Mouse (Mus musculus) thymus, adult 18-20 months (tissue): ENCODE data around the gene Impg1.

ENCODE experiments used
- DNase-seq, 2 experiments: peaks; one replicate each; pipeline ENCODE4 v3.0.0; 2022; ENCODE audit warnings: mixed read lengths in 2 of 2

Impg1 gene

DNA sequence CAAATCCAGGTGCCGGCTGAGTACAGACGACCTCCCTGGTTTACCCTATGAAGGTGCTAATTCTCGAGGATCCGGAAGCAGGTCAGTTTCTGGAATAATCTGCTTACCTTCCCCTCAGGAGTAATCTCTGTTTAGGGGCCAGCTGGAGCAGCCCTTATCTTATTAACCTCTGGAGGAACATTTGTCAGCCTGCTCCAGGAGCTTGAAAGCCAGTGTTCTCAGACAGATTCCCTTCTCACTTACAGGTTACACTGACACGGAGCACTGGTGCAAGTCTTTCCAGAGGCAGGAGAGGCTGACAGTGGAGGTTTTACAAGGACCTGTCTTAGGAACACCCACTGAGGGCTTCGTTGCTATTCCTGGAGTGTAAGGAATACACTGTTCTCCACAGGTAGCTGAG lies at the start of gene Impg1:
Gene Impg1 (minus strand): TSS at position 101 of the 400 bp plus-strand sequence.
- DNase-seq, result no peak

DNA sequence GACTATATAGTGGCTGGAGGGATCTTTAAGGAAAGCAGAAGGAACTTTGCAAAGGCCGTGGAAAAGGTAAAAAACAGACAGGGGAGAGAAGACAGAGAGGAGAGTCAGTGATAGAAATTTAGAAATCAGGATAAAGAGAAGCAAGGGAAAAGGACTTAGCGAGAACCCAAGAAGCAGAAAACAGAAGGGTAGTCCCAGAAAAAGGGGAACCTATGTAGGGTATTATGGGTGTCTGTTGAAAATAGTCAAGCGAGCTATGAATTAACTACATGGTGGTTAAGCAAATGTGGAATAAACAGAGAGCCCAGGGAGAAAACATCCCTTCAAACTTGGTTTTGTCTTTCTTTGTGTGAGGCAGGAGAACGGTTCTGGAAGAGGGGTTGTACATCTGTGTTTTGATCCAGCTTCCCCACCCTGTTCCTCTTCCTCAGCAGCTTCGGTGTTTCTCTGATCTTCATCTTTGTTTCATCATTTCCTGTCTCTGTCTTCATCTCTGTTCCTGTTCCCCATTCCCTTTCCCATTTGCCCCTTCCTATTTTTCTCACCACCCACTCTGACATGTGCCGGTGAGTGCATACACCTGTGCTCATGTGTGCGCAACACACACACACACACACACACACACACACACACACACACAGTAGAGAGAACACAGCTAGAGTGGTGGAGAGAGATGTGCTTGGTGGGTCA lies 44.3 kb upstream of the Impg1 start:
- DNase-seq, result no peak

DNA sequence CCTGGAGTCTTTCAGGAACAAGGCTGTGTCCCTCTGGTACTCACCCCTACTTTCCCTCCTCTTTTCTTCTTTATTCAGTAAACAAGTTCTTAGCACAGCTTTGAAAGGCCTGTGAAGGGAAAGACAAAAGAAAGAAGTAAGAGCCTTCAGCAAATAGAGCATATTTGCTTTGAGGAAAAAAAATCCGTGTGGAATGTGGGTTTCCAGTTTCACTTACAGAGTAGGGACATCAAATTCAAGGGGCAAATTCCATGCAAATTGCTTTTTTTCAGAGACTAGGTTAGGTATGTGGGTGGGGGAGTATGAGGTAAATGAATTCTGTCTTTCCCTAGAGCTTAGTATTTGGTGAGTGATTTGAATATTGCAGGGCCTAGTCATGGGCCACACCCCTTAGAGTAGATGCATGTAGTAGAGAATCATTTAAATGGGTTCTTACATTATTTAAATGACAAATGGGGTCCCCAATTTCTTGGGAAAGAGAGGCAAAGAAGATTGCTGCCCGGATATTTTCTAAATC lies 39.3 kb upstream of the Impg1 start:
- DNase-seq, result no peak

DNA sequence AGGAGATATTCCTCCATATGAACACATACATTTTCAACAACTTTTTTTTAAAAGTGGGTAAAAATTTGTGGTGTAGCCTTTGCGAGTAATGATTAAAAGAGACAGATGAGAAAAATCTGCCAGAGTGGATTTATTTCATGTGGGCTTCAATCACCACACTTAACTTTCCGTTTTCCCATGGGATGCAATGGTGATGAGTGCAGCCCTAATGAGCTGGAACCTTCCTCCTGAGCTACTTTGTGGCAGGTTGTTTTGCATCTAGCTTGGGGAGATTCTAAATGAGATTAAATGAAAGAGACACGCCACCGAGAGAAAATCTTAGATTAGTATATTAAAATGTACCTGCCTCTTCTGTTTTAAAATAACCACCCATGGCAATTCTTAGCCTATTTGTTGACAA lies 26.3 kb upstream of the Impg1 start:
- no peak for DNase-seq

DNA sequence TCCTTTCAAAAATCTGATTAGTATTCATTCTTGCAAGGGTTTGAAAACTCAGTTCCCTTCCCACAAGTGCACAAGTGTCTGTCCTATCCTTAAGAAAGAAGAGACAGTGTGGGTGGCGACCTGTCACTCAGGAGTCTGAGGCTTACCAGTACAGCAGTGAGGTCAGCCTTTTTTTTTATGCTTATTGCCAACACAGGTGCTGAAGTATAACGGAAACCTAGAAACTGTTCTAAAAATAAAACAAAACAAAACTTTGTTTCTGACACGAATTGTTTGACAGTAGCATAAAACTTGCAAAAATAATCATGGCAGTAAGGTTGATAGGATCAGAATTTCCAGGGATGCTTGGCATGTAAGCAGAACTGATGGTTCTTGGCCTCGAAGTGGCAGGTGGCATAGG lies 4.9 kb downstream of the Impg1 start:
- DNase-seq, result no peak

DNA sequence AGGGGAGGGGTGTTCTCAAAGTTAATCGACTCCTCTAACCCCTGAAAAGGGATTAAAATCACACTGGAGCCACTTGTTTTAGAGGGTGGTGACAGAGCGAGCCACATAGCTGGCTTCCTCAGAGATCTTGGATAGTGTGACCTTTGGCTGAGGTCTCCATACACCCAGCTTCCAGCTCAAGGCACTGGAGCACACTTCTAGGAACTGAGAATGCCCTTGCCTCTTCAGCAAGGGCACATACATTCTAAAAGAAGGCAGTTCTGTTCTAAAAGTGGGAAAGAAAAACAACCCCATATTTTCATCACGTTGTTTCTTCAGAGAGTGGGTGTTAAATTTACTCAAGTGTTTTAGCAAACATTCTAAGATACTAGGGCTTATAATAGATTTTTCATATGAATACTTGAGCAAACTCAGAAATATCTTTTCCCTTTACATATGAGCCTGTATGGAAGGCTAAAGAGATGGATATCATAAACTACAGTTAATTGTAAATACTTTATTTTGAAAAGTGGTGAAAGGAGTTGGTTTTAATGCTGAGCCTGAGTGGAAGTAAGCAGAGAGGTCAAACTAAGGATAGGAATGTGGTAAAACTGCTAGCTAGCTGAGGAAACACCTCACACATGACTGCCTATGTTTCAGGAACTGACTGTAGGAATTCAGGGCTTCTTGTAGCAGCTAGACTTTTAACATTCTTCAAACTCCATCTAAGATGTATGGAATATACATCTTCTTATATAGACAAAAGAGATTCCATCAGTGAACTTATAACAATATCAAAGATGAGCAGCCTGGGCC lies 14.6 kb downstream of the Impg1 start:
- DNase-seq, result no peak

DNA sequence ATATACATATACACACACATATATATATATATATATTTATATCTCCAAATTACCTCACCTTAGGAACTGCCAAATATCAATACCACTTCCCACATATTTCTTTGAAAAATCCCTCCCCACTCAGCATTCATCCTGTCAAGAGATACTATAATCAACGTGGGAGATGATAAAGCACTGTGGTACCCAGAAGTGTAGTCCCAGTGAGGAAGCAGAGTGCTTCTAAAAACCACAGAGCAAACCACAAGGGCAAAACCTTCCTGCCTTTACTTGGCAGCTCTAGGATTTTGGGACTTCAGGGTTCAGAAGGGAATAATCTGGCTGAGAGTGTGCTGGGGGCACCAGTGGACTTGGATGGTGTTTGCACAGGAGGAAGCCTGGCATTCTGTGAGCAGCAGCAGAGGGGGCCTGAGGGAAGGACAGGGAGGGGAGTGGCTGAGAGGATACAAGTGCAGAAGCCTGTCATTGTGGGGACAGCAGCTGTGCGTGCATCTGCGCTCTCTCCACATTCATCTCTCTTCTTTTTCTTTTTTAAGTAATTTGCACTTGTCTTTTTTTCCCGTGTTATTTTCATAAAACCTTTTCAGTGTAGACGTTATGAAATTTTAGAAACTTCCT lies 24.1 kb downstream of the Impg1 start:
- no peak for DNase-seq

DNA sequence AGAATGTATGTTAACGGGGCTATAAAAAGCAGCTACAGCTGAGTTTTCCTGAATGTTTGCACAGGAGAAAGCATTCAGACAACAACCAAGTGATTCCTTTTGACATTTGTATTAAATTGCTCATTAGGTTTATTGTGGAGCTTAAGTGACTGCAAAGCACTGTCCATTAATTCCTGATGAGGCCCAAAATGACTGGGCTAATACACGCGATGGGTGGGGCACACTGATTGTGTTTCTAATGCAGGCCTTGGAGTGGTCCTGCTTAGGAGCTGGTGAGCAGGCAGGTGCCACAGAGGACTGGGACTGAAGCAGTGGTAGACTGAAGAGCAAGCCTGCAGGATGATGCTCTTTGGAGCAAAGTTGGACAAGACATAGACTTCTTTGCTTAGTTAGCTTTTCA lies 73.9 kb downstream of the Impg1 start:
- no peak for DNase-seq

DNA sequence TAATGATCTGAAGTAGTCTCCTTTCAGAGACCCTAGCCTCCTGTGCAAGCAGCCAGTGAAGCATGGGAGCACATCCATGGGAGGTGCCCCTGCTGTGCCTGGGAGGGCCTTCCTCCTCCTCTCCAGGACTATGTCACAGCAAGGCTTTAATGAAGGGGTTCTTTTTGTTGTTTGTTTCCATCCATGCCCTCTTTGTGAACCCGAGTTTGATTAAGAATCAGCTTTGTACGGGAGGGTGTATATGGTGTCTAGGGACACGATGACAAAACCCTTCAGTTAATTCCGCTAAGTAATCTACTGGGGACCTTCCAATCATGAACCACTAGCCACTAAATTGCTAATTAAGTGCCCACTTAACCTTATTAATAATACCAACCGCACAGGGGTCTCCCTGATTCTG lies 74.3 kb downstream of the Impg1 start:
- DNase-seq, result no peak

DNA sequence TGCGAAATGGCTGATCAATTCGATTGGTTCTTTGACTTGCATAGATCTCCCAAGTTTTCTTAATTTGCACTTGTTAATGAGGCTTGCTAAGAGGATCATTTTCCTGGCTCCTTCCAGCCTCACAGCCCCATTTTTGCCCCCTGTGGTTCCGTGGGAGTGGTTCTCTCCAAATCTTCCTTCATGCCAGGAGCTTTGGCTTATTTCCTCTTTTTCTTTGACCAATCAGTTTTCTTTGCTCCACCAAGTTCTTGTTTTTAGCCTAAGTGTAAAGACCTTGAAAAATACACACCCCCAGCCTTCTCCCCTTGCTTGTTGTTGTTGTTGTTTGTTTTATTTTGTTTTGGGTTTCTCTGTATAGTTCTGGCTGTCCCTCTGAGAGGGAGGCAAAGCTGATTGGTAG lies 77.4 kb downstream of the Impg1 start:
- no peak for DNase-seq

DNA sequence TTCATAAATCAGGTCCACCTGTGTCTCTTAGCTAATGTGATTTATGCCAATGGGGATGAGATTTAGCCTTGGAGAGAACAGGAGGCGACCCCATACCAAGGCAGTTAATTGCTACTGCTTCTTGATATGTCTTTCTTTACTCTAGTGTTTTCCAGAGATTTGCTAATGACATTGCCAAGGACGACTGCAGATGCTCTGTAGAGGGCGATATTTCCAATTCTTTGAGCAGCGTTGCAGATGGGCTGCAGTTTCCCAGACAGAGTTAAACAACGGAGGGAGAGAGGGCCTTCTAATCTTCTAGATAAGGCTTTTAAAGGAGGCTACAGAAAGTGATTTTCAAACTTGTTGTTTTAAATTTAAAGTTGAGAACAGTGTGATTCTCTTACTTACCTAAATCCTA lies 78.8 kb downstream of the Impg1 start:
- no peak for DNase-seq

DNA sequence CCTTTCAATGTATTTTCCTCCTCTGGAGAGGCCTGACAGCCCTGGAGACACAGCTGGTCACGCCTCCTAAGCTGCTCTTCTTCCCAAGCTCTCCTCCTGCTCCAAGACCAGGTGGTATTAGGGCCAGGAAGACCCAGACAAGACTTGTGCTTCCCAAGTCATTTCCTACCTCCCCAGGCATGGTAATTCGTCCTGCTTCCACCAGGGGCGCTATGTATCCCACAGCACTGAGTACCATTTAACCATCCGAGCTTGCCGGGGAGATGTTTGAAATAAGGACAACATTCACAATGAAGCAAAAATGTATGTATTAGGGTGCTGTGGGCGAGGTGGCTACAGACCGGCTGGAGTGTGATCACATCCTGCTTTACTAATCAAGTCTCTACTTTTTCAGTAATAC lies 79.3 kb downstream of the Impg1 start:
- DNase-seq, result peak in 1 of 2 experiments; percentile 5

DNA sequence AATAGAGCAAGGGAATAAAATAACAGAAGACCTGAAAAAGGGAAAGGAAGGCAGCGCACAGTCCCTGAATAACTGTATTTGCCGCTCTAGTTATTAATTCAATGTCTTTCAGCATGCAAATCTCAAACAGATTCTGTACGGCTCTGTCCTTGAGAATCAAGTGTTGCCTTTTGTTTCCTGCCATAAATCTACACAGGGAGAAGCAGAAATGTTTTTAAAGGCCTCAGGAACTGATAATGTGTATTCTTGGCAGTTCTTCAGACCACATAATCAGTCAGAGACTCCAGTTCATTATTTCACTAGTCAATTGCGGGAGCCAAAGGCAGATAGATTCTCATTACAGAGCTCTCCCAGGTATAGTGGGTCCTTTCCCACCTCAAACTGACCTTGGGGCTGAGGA lies 82.6 kb downstream of the Impg1 start:
- no peak for DNase-seq

DNA sequence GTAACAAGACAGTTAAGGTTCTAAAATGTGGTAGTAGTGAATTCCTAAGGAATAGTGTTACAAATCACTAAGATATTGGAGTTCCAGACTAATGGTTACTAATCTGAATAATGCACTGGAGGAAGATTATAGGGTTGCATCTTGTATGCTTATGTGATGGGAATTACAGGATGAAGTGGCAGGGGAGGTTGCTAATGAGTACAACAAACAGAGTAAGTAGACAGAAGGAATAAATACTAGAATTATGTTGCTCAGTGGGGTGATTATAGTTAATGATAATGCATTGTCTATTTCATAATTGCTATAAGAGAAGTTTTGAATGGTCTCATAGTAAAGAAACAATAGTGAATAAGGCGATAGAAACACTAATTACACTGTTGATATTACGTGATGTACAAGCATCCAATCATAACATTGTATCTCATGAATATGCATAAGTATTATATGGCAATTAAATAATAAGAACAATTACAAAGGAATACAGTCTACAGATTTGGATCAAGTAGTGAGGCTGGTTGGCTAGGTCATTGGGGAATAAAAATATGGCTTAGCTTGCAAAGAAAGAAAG lies 85.1 kb downstream of the Impg1 start:
- DNase-seq, result no peak

DNA sequence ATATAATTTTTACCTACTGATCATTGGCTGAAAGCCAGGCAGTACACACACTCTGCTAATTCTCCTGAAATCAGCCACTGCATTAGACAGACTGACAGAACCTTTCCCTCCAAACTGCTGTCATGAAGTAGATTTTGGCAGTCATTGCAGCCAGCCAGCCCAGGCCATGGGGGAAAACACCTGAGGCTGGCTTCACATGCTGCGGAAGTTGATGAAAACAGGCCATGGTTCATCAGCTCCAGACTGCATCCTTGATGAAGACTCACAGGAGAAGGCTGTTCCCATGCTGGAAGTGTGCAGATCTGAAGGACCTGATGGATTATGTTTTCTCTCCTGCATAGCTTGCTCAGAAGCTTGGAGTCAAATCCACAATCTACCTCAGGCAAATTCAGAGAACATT lies 91.2 kb downstream of the Impg1 start:
- no peak for DNase-seq

DNA sequence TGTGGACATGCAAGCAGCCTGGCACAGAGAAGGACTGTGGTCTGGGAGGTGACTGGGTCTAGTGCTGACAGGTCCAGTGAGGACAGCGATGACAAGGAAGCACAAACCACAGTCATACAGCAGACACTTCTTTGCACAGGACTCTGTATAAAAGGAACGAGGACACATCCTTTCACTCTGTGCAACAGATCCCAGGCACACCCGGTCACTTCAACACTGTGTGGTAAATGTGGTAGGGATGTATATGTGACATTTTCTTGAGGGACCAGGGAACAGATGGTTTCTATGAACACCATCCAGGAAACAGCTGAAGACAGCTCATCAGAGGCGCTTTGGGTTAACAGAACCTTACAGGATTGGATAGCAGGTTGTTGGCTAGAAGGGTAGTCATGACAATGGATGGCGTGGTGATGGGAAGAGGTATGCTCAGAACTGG lies 92.0 kb downstream of the Impg1 start:
- DNase-seq, result no peak

DNA sequence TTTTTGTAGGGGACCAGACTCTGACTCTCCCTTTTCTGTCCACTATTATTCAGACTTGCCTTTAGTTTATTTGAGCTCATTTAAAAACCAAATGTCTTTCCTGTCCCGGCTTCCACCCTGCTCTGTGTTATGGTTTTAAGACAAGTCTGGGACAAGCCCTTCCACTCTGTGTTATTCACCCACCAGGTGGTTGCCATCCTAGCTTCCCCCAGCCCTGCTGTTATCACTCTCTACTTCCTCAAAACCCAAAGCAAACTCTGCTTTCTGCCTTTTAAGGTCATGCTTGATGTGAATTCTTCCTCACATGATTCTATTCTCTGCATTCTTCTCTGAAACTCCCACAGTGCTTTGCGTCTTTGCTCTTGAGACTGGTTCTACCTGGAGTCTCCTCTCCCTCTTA lies 96.6 kb downstream of the Impg1 start:
- DNase-seq, result no peak

DNA sequence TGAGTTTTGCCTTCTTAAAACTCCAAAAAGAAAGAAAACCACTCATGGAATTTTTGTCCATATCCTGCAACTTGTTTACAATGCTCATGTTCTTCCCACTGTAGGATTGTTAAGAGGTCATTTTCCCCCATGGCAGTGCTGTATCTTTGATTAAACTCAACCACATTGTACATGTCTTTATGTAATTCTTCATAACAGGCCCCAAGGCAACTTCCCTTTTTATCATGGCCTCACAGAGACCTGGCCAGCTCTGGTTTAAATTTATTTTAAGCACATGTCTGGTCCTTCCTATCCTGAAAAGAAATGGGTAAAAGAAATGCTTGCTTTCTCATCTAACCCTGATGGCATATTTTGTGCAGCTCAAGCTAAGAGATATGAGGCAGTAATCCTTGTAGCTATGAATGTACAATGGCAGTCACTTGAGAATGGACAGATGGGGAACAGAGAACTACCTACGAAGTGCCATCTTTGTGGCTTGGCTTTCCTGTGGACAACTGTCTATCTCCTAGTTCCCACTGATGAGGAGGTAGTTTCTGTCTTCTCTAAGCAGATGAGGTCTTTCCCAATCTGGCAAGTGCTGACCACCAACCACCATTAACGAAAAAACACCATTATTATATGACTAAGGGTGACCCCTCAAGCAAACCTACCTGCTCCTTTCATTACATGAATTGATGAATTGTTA lies 97.6 kb downstream of the Impg1 start:
- no peak for DNase-seq

DNA sequence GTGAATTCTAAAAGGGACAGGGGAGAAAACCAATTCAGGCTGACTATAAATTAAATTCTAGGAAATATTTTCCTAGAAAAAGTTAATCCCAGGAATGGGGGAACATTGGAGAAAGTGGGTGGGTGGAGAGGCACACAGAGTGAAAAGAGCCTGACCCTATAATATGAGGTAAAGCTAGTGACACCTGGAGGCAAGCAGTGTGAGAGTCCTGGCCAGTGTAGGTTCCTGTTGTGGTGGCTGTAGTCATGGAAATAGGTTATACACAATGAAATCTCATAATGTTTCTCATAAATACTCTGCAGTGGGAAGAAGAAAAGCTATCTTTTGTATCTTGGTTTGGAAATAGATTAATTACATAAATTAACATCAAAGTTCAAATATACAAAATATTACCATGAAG lies 105.2 kb downstream of the Impg1 start:
- no peak for DNase-seq

DNA sequence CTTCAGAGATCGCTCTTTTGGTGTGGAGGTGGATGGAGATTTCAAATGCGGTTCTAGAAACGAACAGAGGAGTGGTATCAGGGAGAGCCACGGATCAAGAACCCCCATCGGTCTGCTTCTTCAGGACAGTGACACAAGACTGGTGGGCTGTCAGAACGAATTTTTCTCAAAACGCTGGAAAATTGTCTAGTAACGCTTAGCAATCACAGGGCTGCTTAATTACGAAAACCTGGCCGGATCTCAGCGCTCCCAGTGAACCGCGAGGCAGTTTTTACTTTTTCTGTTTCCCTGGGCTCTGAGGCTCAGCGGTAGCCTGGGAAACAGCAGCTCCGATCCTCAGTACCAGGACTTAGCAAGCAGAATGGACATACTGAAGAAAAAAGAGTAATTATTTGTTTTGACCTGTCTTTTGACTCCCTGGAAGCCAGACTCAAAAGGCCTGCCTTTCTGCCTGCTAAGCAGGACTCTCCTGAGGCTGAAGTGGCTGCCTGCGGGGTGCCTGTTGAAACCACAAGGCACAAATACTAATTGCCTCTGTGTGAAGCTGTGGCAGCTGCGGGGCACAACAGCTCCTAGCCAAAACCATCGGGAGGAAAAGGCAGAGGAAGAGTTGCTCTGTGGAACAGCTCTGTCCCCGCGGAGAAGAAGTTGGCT lies 113.5 kb downstream of the Impg1 start:
- no peak for DNase-seq

DNA sequence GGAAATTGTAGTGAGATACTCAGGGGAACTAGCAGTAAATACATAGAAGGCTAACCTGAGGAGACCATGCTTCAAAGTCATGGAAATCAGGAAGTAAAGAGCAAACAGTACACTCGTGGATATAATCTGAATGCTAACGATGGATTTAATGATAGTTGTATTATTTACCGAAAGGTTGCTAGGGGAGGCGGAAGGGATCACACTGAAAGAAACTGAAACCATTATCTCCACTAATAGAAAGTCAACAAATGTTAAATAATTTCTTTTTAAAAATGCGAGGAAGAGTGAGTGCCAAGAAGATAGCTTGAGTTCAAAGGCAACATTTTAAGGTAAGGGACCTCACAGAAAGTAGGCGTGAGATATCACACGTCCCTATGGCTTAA lies 114.0 kb downstream of the Impg1 start:
- DNase-seq, result no peak

DNA sequence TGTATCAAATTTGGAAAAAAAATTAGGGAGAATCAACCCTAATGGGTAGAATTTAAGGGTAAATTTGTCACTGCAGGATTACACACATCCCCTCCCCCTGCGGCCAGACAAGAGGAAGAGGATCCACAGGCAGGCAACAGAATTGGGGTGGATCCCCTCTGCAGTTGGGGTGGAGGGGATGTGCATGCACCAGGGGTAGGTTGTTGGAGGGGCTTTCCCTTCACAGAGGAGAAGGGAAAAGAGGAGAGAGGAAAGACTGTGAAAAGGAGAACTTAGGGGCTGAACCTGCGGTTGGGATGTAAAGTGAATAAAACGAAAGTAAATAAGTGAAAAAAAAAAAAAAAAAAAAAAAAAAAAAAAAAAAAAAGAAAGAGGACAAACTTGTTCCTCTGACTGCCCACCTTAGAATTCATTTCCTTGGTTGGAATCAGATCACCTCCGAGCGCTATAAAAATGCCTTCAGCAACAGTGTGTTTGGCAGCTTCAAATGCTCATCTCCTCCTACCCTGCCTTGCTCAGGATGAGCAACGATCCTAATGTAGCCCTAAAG lies 120.8 kb downstream of the Impg1 start:
- no peak for DNase-seq
